Mouse (Mus musculus) intestine, postnatal 0 days (tissue): ENCODE measurements around the gene Fkbp5. TPM values are rescaled to one million over a fixed set of nuclear protein-coding genes. Genes with fewer than 3 reads are reported as not detected.

Source experiments
- ATAC-seq: fragments of 200-750 bp; cut with Nextera tagmentation; 2 replicates; pipeline ENCODE4 v1.8.0; 2017; ENCODE audit warnings: mild to moderate bottlenecking, moderate TSS enrichment, moderate library complexity
- H3K27ac ChIP-seq: fragments of 300-500 bp; sonication (generic); 2 replicates; pipeline ENCODE4 v1.5.1; 2014; ENCODE audit warnings: mild to moderate bottlenecking, low read depth, low read length, moderate library complexity
- H3K27me3 ChIP-seq: fragments of 300-500 bp; sonication (generic); replicated peaks from 2 replicates; pipeline ENCODE4 v1.6.1; 2014; ENCODE audit warnings: low read length, mixed read lengths; ENCODE audit not compliant: control insufficient read depth, insufficient read depth
- H3K36me3 ChIP-seq: fragments of 300-500 bp; sonication (generic); 2 replicates; pipeline ENCODE4 v1.6.1; 2014; ENCODE audit warnings: mild to moderate bottlenecking, moderate library complexity; ENCODE audit not compliant: control insufficient read depth, insufficient read depth
- H3K4me1 ChIP-seq: fragments of 300-500 bp; sonication (generic); replicated peaks from 2 replicates; pipeline ENCODE4 v1.6.1; 2014; ENCODE audit warnings: antibody characterized with exemption, low read length, mixed read lengths; ENCODE audit not compliant: control insufficient read depth, insufficient read depth
- H3K4me2 ChIP-seq: fragments of 300-500 bp; sonication (generic); replicated peaks from 2 replicates; pipeline ENCODE4 v1.6.1; 2014; ENCODE audit warnings: low read depth, mild to moderate bottlenecking, moderate library complexity
- H3K4me3 ChIP-seq: fragments of 300-500 bp; sonication (generic); 2 replicates; pipeline ENCODE4 v1.5.1; 2014; ENCODE audit warnings: low read depth, low read length
- H3K9ac ChIP-seq: fragments of 300-500 bp; sonication (generic); 2 replicates; pipeline ENCODE4 v1.6.1; 2014; ENCODE audit warnings: mild to moderate bottlenecking, low read depth, low read length
- H3K9me3 ChIP-seq: fragments of 300-500 bp; sonication (generic); 2 replicates; pipeline ENCODE4 v1.6.1; 2016; ENCODE audit warnings: mixed run types; ENCODE audit not compliant: control insufficient read depth
- CTCF ChIP-seq: sonication (generic); IDR thresholded peaks from 2 replicates; pipeline ENCODE4 v1.5.1; 2016; ENCODE audit warnings: low read depth, mild to moderate bottlenecking, control low read depth, antibody characterized with exemption, moderate library complexity
- WGBS: fragments of 180-500 bp; shearing (Covaris S2); extraction: QIAGEN DNeasy Blood & Tissue Kit; methylation state at CpG from one replicate; pipeline ENCODE4 v1.1.7; 2014; 5-methylcytosine and 5-hydroxymethylcytosine counted together
- polyA plus RNA-seq: library from polyadenylated mRNA; unstranded; fragments of >200 nt; fragmentation: Nextera tagmentation; extraction: Ambion mirVana; gene quantifications from 2 replicates; pipeline ENCODE4 v1.2.1, GENCODE M21; 2015

The Fkbp5 gene
- polyA plus RNA-seq, 1 experiment from 2014 or later: 10.1 TPM

- no peaks in the 10 kb centered on the region for H3K36me3 ChIP-seq
- H3K27me3 ChIP-seq: peaks cover 6% of the 10 kb centered on the region; the same call in 1 of the 2 replicates
- no peaks in the 10 kb centered on the region for H3K9me3 ChIP-seq
- no peak overlapping the region for H3K9ac ChIP-seq
- no peaks in the 10 kb centered on the region for H3K4me1 ChIP-seq
- no peak for TF ChIP-seq CTCF
- no peak overlapping the region for H3K4me3 ChIP-seq
- H3K27ac ChIP-seq: no peak overlapping the region
- 71% methylated on average over 1 of the region's 1 CpGs for WGBS
- no peak overlapping the region for H3K4me2 ChIP-seq
- ATAC-seq: no peak
Observed at GRCm38 (mm10) chr17:28371941-28372340, 145.4 kb downstream of the Fkbp5 start.

- Histone ChIP-seq H3K4me3 (no peak overlapping the region), H3K27me3 (peaks cover 6% of the 10 kb centered on the region; the same call in 1 of the 2 replicates), H3K9ac (no peak overlapping the region), H3K4me1 (no peaks in the 10 kb centered on the region), H3K36me3 (no peaks in the 10 kb centered on the region), H3K9me3 (no peaks in the 10 kb centered on the region), H3K4me2 (no peak overlapping the region), H3K27ac (no peak overlapping the region)
- ATAC-seq: no peak
- 60% methylated on average over 2 of the region's 2 CpGs for WGBS
- TF ChIP-seq CTCF: no peak
Observed at GRCm38 (mm10) chr17:28371286-28371685, 146.0 kb downstream of the Fkbp5 start.

GRCm38 (mm10) chr17:28369056-28369455, 148.3 kb downstream of the Fkbp5 start:
- no peak for TF ChIP-seq CTCF
- no peak for ATAC-seq

GRCm38 (mm10) chr17:28368449-28368848, 148.9 kb downstream of the Fkbp5 start:
- Histone ChIP-seq H3K4me2 (peak overlapping the region; percentile 28), H3K4me3 (no peak overlapping the region), H3K36me3 (no peaks in the 10 kb centered on the region), H3K9me3 (no peaks in the 10 kb centered on the region), H3K4me1 (0 out of 2 replicates have a peak, but pooled peaks cover 5% of the 10 kb centered on the region), H3K27ac (no peak overlapping the region), H3K27me3 (peaks cover 17% of the 10 kb centered on the region), H3K9ac (no peak overlapping the region)
- 0 out of 2 replicates have a peak, but pooled peaks have one; percentile 37 for ATAC-seq
- 4% methylated on average over 13 of the region's 13 CpGs for WGBS
- peak; percentile 96 for TF ChIP-seq CTCF

More at GRCm38 (mm10) chr17:28369056-28369455, 148.3 kb downstream of the Fkbp5 start:
- Histone ChIP-seq H3K4me1 (0 out of 2 replicates have a peak, but pooled peaks cover 3% of the 10 kb centered on the region), H3K9me3 (no peaks in the 10 kb centered on the region), H3K27me3 (peaks cover 11% of the 10 kb centered on the region), H3K27ac (no peak overlapping the region), H3K4me2 (no peak overlapping the region), H3K9ac (no peak overlapping the region), H3K36me3 (no peaks in the 10 kb centered on the region), H3K4me3 (no peak overlapping the region)
- 46% methylated on average over 5 of the region's 5 CpGs for WGBS

- no peaks in the 10 kb centered on the region for H3K9me3 ChIP-seq
- no peak within 1 kb of the TSS for H3K4me2 ChIP-seq
- ATAC-seq: no peak
- H3K36me3 ChIP-seq: no peaks in the 10 kb centered on the region
- no peak within 1 kb of the TSS for H3K9ac ChIP-seq
- peak within 1 kb of the TSS; percentile 11; the same call in 1 of the 2 replicates for H3K4me3 ChIP-seq
- peaks cover 32% of the 10 kb centered on the region for H3K27me3 ChIP-seq
- TF ChIP-seq CTCF: no peak
- peaks cover 5% of the 10 kb centered on the region; the same call in 1 of the 2 replicates for H3K4me1 ChIP-seq
- WGBS: 38% methylated on average over 8 of the region's 8 CpGs
- no peak within 1 kb of the TSS for H3K27ac ChIP-seq
Observed at GRCm38 (mm10) chr17:28365122-28365521, 152.2 kb downstream of the Fkbp5 start, which contains the start of gene Tulp1. Gene Tulp1, minus strand, starts transcription at chr17:28365222.

- Histone ChIP-seq H3K4me3 (0 out of 2 replicates have a peak overlapping the region, but pooled peaks have one; percentile 11), H3K27ac (no peak overlapping the region), H3K4me2 (peak overlapping the region; percentile 55; the same call in 1 of the 2 replicates), H3K9me3 (no peaks in the 10 kb centered on the region), H3K27me3 (peaks cover 36% of the 10 kb centered on the region), H3K4me1 (peaks cover 5% of the 10 kb centered on the region; the same call in 1 of the 2 replicates), H3K9ac (no peak overlapping the region), H3K36me3 (no peaks in the 10 kb centered on the region)
- ATAC-seq: no peak
- WGBS: 45% methylated on average over 5 of the region's 6 CpGs
- no peak for TF ChIP-seq CTCF
Observed at GRCm38 (mm10) chr17:28363507-28363906, 153.8 kb downstream of the Fkbp5 start.
